Mouse (Mus musculus): Measurements from ENCODE around the gene Bptf.
"Not testable (repeated sequence)": the region's sequence is repeated elsewhere in the genome, so short reads cannot be mapped to it uniquely, and the experiment has no call there.

Gene Bptf

GRCm38 (mm10) chr11:107057391-107057790 is 74.5 kb downstream of the Bptf start:
- DNase-seq (ENCODE audit: extremely low spot score), result no peak

- DNase-seq (ENCODE audit: extremely low spot score), result no peak
Measured at GRCm38 (mm10) chr11:107054870-107055269, 77.1 kb downstream of the Bptf start.

- no peak for DNase-seq (ENCODE audit: extremely low spot score)
Measured at GRCm38 (mm10) chr11:107046766-107047620, 84.9 kb downstream of the Bptf start.

GRCm38 (mm10) chr11:107045546-107045945 is 86.4 kb downstream of the Bptf start:
- DNase-seq (ENCODE audit: extremely low spot score), result no peak

GRCm38 (mm10) chr11:107044321-107044720 is 87.6 kb downstream of the Bptf start:
- no peak for DNase-seq (ENCODE audit: extremely low spot score)

GRCm38 (mm10) chr11:107043361-107043760 is 88.6 kb downstream of the Bptf start:
- DNase-seq (ENCODE audit: extremely low spot score), result no peak

- no peak for DNase-seq (ENCODE audit: extremely low spot score)
Measured at GRCm38 (mm10) chr11:107041396-107041795, 90.5 kb downstream of the Bptf start.

- no peak for DNase-seq (ENCODE audit: extremely low spot score)
Measured at GRCm38 (mm10) chr11:107039417-107039816, 92.5 kb downstream of the Bptf start.

- no peak for DNase-seq (ENCODE audit: extremely low spot score)
Measured at GRCm38 (mm10) chr11:107034085-107034810, 97.7 kb downstream of the Bptf start.

GRCm38 (mm10) chr11:107031635-107032034 is 100.3 kb downstream of the Bptf start:
- peak; percentile 14 for DNase-seq (ENCODE audit: extremely low spot score)

- no peak for DNase-seq (ENCODE audit: extremely low spot score)
Measured at GRCm38 (mm10) chr11:107029536-107029935, 102.4 kb downstream of the Bptf start.

GRCm38 (mm10) chr11:107028754-107029153 is 103.2 kb downstream of the Bptf start:
- DNase-seq (ENCODE audit: extremely low spot score), result no peak

- no peak for DNase-seq (ENCODE audit: extremely low spot score)
Measured at GRCm38 (mm10) chr11:107028275-107028618, 103.7 kb downstream of the Bptf start.

- peak; percentile 86 for DNase-seq (ENCODE audit: extremely low spot score)
Measured at GRCm38 (mm10) chr11:107027431-107028274, 104.3 kb downstream of the Bptf start.

- DNase-seq (ENCODE audit: extremely low spot score), result peak; percentile 8
Measured at GRCm38 (mm10) chr11:107026554-107027430, 105.1 kb downstream of the Bptf start.

- DNase-seq (ENCODE audit: extremely low spot score), result peak; percentile 53
Measured at GRCm38 (mm10) chr11:107025411-107026321, 106.3 kb downstream of the Bptf start, which contains the start of gene 1810010H24Rik. 1810010H24Rik (plus strand) TSS chr11:107025681.

- DNase-seq (ENCODE audit: extremely low spot score), result no peak
Measured at GRCm38 (mm10) chr11:107024406-107024805, 107.5 kb downstream of the Bptf start.

- no peak for DNase-seq (ENCODE audit: extremely low spot score)
Measured at GRCm38 (mm10) chr11:107022050-107022683, 109.8 kb downstream of the Bptf start.

- DNase-seq (ENCODE audit: extremely low spot score), result not testable (repeated sequence)
Measured at GRCm38 (mm10) chr11:107019722-107020121, 112.2 kb downstream of the Bptf start.
